Mouse (Mus musculus) heart, postnatal 10 days (tissue): ENCODE measurements around the gene Iqca. TPM values are rescaled to one million over a fixed set of nuclear protein-coding genes. Genes with fewer than 3 reads are reported as not detected.

Source experiments
- DNase-seq, 2 experiments: peaks; one replicate each; pipeline ENCODE4 v3.0.0; 2021
- intact Hi-C: fragments of 180-260 bp; cut with DNase I; formaldehyde crosslinking; loops from one replicate; pipeline ENCODE4 v1.15.1; 2025
- total RNA-seq, 2 experiments: library from RNA; stranded (reverse); gene quantifications; 2 replicates each; pipeline ENCODE4 v1.2.3; 2021

Gene Iqca
- total RNA-seq, 2 experiments from 2014 or later = not detected

- no peak for DNase-seq
- intact Hi-C loops = no loop called here
These were observed 160.9 kb downstream of the Iqca start for GRCm38 (mm10) chr1:89992256-89992655.

Other genes with a start within 250 kb of the Iqca start
- gene Gbx2, start 222.2 kb downstream of the Iqca start, total RNA-seq = not detected
- 1 to 10 TPM; 6.3 to 8.0 TPM for gene Asb18, start 138.7 kb downstream of the Iqca start, total RNA-seq
- 10 to 100 TPM; 45.4 to 48.9 TPM for gene Ackr3, start 50.6 kb upstream of the Iqca start, total RNA-seq